Mouse (Mus musculus) heart, adult 2 months (tissue): Measurements from ENCODE around the gene Arhgef28. TPM values are rescaled to one million over a fixed set of nuclear protein-coding genes. Genes with fewer than 3 reads are reported as not detected.

Experiments used
- DNase-seq, 2 experiments: peaks; one replicate each; pipeline ENCODE4 v3.0.0; 2021
- H3K27ac ChIP-seq: fragments of 200-600 bp; 2 replicates; pipeline ENCODE4 v1.8.1; 2022
- H3K27me3 ChIP-seq: fragments of 200-500 bp; 2 replicates; pipeline ENCODE4 v1.6.1; 2012; ENCODE audit warnings: mild to moderate bottlenecking, low read length, inconsistent platforms, mixed read lengths; ENCODE audit not compliant: control insufficient read depth, insufficient read depth
- H3K36me3 ChIP-seq: fragments of 200-500 bp; 2 replicates; pipeline ENCODE4 v1.6.1; 2012; ENCODE audit warnings: low read length, inconsistent platforms; ENCODE audit not compliant: control insufficient read depth, insufficient read depth
- H3K4me1 ChIP-seq: fragments of 200-500 bp; 2 replicates; pipeline ENCODE4 v1.6.1; 2011; ENCODE audit warnings: low read length; ENCODE audit not compliant: control insufficient read depth, insufficient read depth
- H3K4me3 ChIP-seq: fragments of 200-600 bp; 2 replicates; pipeline ENCODE4 v1.8.1; 2022
- H3K79me2 ChIP-seq: fragments of 200-500 bp; replicated peaks from 2 replicates; pipeline ENCODE4 v1.6.1; 2012; ENCODE audit warnings: mild to moderate bottlenecking, inconsistent platforms, low read length, moderate library complexity, mixed read lengths; ENCODE audit not compliant: control insufficient read depth, insufficient read depth
- H3K9ac ChIP-seq: fragments of 200-500 bp; 2 replicates; pipeline ENCODE4 v1.6.1; 2012; ENCODE audit warnings: low read depth, mild to moderate bottlenecking, control low read depth, inconsistent platforms, low read length, mixed read lengths
- CTCF ChIP-seq: fragments of 200-600 bp; IDR thresholded peaks from 2 replicates; pipeline ENCODE4 v1.8.1; 2022; ENCODE audit warnings: antibody characterized with exemption, mild to moderate bottlenecking, moderate library complexity
- EP300 ChIP-seq: fragments of 200-500 bp; IDR thresholded peaks from 2 replicates; pipeline ENCODE4 v1.6.1; 2011; ENCODE audit warnings: low read depth, low read length, control low read depth; ENCODE audit not compliant: insufficient read depth
- POLR2A ChIP-seq: fragments of 200-500 bp; IDR thresholded peaks from 2 replicates; pipeline ENCODE4 v1.6.1; 2011; ENCODE audit warnings: mild to moderate bottlenecking, low read depth, low read length, control low read depth; ENCODE audit not compliant: insufficient read depth
- WGBS: fragments of 180-500 bp; shearing (Covaris S2); methylation state at CpG from one replicate; pipeline ENCODE4 v1.1.7; 2018; 5-methylcytosine and 5-hydroxymethylcytosine counted together
- intact Hi-C: fragments of 180-260 bp; cut with DNase I; formaldehyde crosslinking; loops from one replicate; pipeline ENCODE4 v1.15.1; 2025
- polyA plus RNA-seq: library from polyadenylated mRNA; depleted of rRNA; stranded (reverse); fragments of >200 nt; gene quantifications from 2 replicates; pipeline ENCODE4 v1.2.3, GENCODE M21; 2012
- total RNA-seq, 2 experiments: library from RNA; stranded (reverse); gene quantifications; 2 replicates each; pipeline ENCODE4 v1.2.3; 2021

The Arhgef28 gene
- total and polyA plus RNA-seq, 3 experiments = 2.4 to 5.2 (median 4.6) TPM

GRCm38 (mm10) chr13:98146573-98147160 is 59.6 kb downstream of the Arhgef28 start:
- peaks cover 2% of the 10 kb centered on the region; the same call in 1 of the 2 replicates for H3K36me3 ChIP-seq
- H3K9ac ChIP-seq = no peak overlapping the region

GRCm38 (mm10) chr13:98145310-98145709 is 60.9 kb downstream of the Arhgef28 start:
- Histone ChIP-seq H3K4me1 (no peaks in the 10 kb centered on the region; the same call in 1 of the 2 replicates), H3K27ac (no peak overlapping the region), H3K27me3 (no peaks in the 10 kb centered on the region), H3K79me2 (no peaks in the 10 kb centered on the region), H3K36me3 (peaks cover 2% of the 10 kb centered on the region; the same call in 1 of the 2 replicates), H3K9ac (no peak overlapping the region), H3K4me3 (no peak overlapping the region)
- WGBS = 90% methylated on average over 7 of the region's 7 CpGs
- intact Hi-C loops = no loop called here
- TF ChIP-seq EP300 (no peak), CTCF (no peak), POLR2A (no peak)
- DNase-seq = no peak

More at GRCm38 (mm10) chr13:98146573-98147160, 59.6 kb downstream of the Arhgef28 start:
- no peak overlapping the region for H3K27ac ChIP-seq
- H3K79me2 ChIP-seq = no peaks in the 10 kb centered on the region
- intact Hi-C loops = no loop called here
- H3K4me1 ChIP-seq = no peaks in the 10 kb centered on the region; the same call in 1 of the 2 replicates
- H3K4me3 ChIP-seq = no peak overlapping the region
- H3K27me3 ChIP-seq = no peaks in the 10 kb centered on the region
- 79% methylated on average over 8 of the region's 8 CpGs for WGBS
- no peak for DNase-seq
- no peak for TF ChIP-seq CTCF
- TF ChIP-seq POLR2A = no peak
- no peak for TF ChIP-seq EP300

- no peak for DNase-seq
- Histone ChIP-seq H3K36me3 (no peaks in the 10 kb centered on the region), H3K79me2 (no peaks in the 10 kb centered on the region), H3K9ac (no peak overlapping the region), H3K27me3 (no peaks in the 10 kb centered on the region), H3K27ac (no peak overlapping the region), H3K4me1 (peaks cover 4% of the 10 kb centered on the region), H3K4me3 (no peak overlapping the region)
- intact Hi-C loops = no loop called here
- TF ChIP-seq CTCF (no peak), POLR2A (no peak), EP300 (no peak)
- WGBS = 95% methylated on average over 10 of the region's 10 CpGs
Measured at GRCm38 (mm10) chr13:98143000-98143399, 63.2 kb downstream of the Arhgef28 start.

- no peak overlapping the region for H3K27ac ChIP-seq
- no peak for DNase-seq
- TF ChIP-seq EP300 = no peak
- TF ChIP-seq CTCF = no peak
- TF ChIP-seq POLR2A = no peak
- H3K9ac ChIP-seq = no peak overlapping the region
- H3K36me3 ChIP-seq = no peaks in the 10 kb centered on the region
- H3K4me3 ChIP-seq = no peak overlapping the region
- H3K27me3 ChIP-seq = no peaks in the 10 kb centered on the region
- 90% methylated on average over 9 of the region's 9 CpGs for whole genome bisulfite sequencing
- H3K79me2 ChIP-seq = no peaks in the 10 kb centered on the region
- peaks cover 4% of the 10 kb centered on the region for H3K4me1 ChIP-seq
- intact Hi-C loops = no loop called here
Measured at GRCm38 (mm10) chr13:98140626-98141025, 65.6 kb downstream of the Arhgef28 start.

DNA sequence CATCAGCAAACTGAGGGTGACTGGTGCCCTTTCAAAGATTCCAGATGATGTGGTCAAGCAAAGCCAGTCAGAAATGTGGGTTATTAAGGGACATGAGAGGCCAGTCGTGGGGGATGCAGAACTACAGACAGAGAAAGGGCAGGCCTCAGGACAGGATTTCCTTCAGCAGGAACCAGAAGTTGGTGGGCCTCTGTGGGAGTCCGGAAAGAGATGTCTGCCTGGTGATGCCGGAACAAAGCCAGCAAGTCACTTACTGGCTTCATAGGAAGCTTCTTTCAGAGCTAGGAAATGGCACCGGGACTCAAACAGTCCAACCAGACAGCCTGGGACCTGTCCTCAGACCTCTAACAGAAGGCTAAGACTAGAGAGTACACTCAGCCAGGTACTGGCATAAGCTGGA is 67.5 kb downstream of the Arhgef28 start:
- Histone ChIP-seq H3K4me1 (peaks cover 4% of the 10 kb centered on the region), H3K9ac (no peak overlapping the region), H3K79me2 (no peaks in the 10 kb centered on the region), H3K4me3 (no peak overlapping the region), H3K27ac (no peak overlapping the region), H3K27me3 (no peaks in the 10 kb centered on the region), H3K36me3 (no peaks in the 10 kb centered on the region)
- intact Hi-C loops = no loop called here
- DNase-seq = no peak
- WGBS = 45% methylated on average over 4 of the region's 4 CpGs
- TF ChIP-seq POLR2A = no peak
- TF ChIP-seq EP300 = no peak
- no peak for TF ChIP-seq CTCF

DNA sequence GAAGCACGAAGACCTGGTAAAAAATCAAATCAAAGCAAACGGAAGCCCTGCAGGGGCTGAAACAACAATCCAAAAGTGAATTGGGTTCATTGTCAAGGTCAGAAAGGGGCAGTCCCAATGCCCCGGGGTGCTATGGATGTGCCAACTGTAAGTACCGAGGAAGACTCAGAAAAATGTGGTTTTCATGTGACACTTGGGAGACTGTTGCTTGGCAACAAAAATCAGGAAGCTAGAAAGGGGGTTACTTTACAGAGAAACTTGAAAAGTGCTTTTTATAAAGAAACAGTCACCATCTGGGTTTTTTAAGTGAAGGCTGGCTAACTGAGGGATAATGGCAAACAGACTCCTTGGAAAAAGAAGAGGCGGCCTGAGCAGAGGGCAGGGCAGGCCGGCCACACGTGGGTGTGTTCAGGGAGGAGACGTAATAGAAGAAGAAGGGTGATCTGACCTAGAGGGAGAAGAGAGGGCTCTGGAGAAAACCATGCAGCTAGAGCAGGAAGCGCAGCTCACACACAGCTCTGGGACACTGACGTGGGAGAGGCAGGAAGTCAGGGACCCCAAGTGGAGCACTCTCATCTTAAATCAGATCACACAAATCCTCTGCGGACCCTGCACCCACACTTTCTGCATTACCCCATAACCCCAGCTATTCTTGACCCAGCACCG is 70.2 kb downstream of the Arhgef28 start:
- H3K79me2 ChIP-seq = no peaks in the 10 kb centered on the region
- H3K4me1 ChIP-seq = peaks cover 6% of the 10 kb centered on the region
- H3K36me3 ChIP-seq = no peaks in the 10 kb centered on the region
- no peak for DNase-seq
- no peak overlapping the region for H3K9ac ChIP-seq
- no peak overlapping the region for H3K4me3 ChIP-seq
- intact Hi-C loops = no loop called here
- no peak for TF ChIP-seq EP300
- 32% methylated on average over 12 of the region's 12 CpGs for WGBS
- H3K27me3 ChIP-seq = no peaks in the 10 kb centered on the region
- no peak overlapping the region for H3K27ac ChIP-seq
